In the genomic region with DNA sequence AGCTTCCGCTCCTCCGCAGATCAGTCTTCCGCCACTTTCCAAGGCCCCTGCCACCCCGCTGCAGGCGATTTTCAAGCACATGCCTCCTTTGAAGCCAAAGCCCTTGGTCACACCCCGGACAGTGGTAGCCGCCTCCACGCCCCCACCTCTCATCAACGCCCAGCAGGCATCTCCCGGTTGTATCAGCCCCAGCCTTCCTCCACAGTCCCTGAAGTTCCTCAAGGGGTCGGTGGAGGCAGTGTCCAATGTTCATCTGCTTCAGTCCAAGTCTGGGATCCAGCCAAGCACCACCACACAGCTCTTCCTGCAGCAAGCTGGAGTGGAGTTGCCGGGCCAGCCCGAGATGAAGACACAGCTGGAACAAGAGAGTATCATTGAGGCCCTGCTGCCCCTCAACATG, we compare ENCODE assay signal across 15 mouse cellular contexts.
"Had no signal": no experiment of that assay in that cellular context is flagged by ENCODE, and none has a peak within 500 bp of the region (broad histone marks: within the 10 kb centered on the region; RNA-seq: fewer than 3 reads in every experiment).

No protein-coding gene starts in this region.

- H3K27ac ChIP-seq: kidney, embryonic 15.5 days; limb, embryonic 13.5 days; liver, embryonic 15.5 days; macrophage; midbrain, embryonic 15.5 days; neural tube, embryonic 13.5 days had no signal

- H3K36me3 ChIP-seq: midbrain, embryonic 15.5 days had no signal

- ATAC-seq: midbrain, embryonic 15.5 days had no signal

- H3K4me1 ChIP-seq: limb, embryonic 13.5 days; liver, embryonic 15.5 days; midbrain, embryonic 15.5 days; neural tube, embryonic 13.5 days had no signal

- H3K4me3 ChIP-seq: kidney, embryonic 15.5 days; limb, embryonic 13.5 days; liver, embryonic 15.5 days; megakaryocyte, embryonic 14.5 days; midbrain, embryonic 15.5 days; neural tube, embryonic 13.5 days had no signal

- H3K4me2 ChIP-seq: kidney, embryonic 15.5 days; limb, embryonic 13.5 days; liver, embryonic 15.5 days; midbrain, embryonic 11.5 days; midbrain, embryonic 15.5 days; neural tube, embryonic 13.5 days had no signal

- DNase-seq: kidney, adult 2 months; kidney, postnatal 14 days; left cerebral cortex, postnatal 4 days; retina, postnatal 1 day; right cerebral cortex, postnatal 14 days; thymus, adult 2 months; thymus, postnatal 25 days had no signal

- H3K27me3 ChIP-seq: kidney, embryonic 15.5 days; limb, embryonic 13.5 days; liver, embryonic 15.5 days; megakaryocyte, embryonic 14.5 days; midbrain, embryonic 15.5 days; neural tube, embryonic 13.5 days had no signal

- H3K9ac ChIP-seq: kidney, embryonic 15.5 days; limb, embryonic 13.5 days; liver, embryonic 15.5 days; midbrain, embryonic 15.5 days; neural tube, embryonic 13.5 days had no signal

- H3K9me3 ChIP-seq: kidney, embryonic 15.5 days; limb, embryonic 13.5 days; liver, embryonic 15.5 days; megakaryocyte, embryonic 14.5 days; midbrain, embryonic 15.5 days; neural tube, embryonic 13.5 days had no signal
